Mouse (Mus musculus): ENCODE results near the gene Guca1b. TPM values are rescaled to one million over a fixed set of nuclear protein-coding genes. Genes with fewer than 3 reads are reported as not detected.

The Guca1b gene
- polyA plus RNA-seq, 2 experiments: 0.44 to 1.2 TPM

DNA sequence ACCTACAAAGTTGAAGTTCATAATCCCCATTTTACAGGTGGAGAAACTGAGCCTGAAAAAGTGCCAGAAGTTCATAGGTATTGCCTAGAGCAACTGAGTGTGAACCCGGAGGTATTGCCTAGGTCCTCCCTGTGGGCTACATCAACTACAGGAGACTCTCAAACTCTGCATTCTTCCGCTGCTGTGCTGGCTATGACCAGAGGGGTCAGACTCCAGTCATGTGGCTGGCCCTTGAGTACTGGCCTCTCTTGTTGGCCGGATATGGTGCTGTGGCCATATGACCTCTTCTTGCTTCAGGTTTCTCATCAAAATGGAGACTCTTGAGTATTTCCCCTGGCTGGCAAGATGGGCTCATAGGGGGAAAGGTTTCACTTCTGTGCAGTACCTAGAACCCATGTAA lies 57.1 kb downstream of the Guca1b start:
- no peak overlapping the region for H3K9ac ChIP-seq (ENCODE audit: low read depth, low read length, severe bottlenecking)
- WGBS: 87% methylated on average over 3 of the region's 3 CpGs
- TF ChIP-seq POLR2A (IDR thresholded peaks at IDR 0.05; ENCODE audit: borderline replicate concordance, extremely low read depth, insufficient read depth, insufficient read length): no peak
- H3K4me2 ChIP-seq (replicated peaks; ENCODE audit: low read depth, low read length, severe bottlenecking): no peak overlapping the region
- no peaks in the 10 kb centered on the region for H3K36me3 ChIP-seq (ENCODE audit: control insufficient read depth, insufficient read depth, low read length)
- no peaks in the 10 kb centered on the region for H3K4me1 ChIP-seq (ENCODE audit: control insufficient read depth, insufficient read depth, low read length)
- no peaks in the 10 kb centered on the region for H3K9me3 ChIP-seq (ENCODE audit: control insufficient read depth, low read length)
- H3K27ac ChIP-seq (replicated peaks; ENCODE audit: low read depth, low read length): no peak overlapping the region
- no peak overlapping the region for H3K4me3 ChIP-seq (replicated peaks; ENCODE audit: low read length)
- no peak for DNase-seq (ENCODE audit: low spot score)
- H3K27me3 ChIP-seq (ENCODE audit: control insufficient read depth, insufficient read depth, low read length): peaks cover 24% of the 10 kb centered on the region
- ATAC-seq (ENCODE audit: low FRiP score, low read depth): no peak

Other genes with a start within 250 kb of the Guca1b start
- 42.8 and 51.3 TPM in 2 replicates for gene Mrps10, start 16.5 kb upstream of the Guca1b start, polyA plus RNA-seq (2012; rRNA removed)
- 76.0 and 77.7 TPM in 2 replicates for gene Mrps10, start 16.5 kb upstream of the Guca1b start, polyA plus RNA-seq (2014; fragmentation: Nextera tagmentation; extraction: Ambion mirVana)
- 2.5 and 3.9 TPM in 2 replicates for gene Guca1a, start 15.2 kb downstream of the Guca1b start, polyA plus RNA-seq (2012; rRNA removed)
- gene Guca1a, start 15.2 kb downstream of the Guca1b start, polyA plus RNA-seq (2014; fragmentation: Nextera tagmentation; extraction: Ambion mirVana): 6.0 and 6.4 TPM in 2 replicates
- 3.0 and 3.4 TPM in 2 replicates for gene AI661453, start 51.2 kb downstream of the Guca1b start, polyA plus RNA-seq (2012; rRNA removed)
- gene AI661453, start 51.2 kb downstream of the Guca1b start, polyA plus RNA-seq (2014; fragmentation: Nextera tagmentation; extraction: Ambion mirVana): 2.6 and 2.7 TPM in 2 replicates
- 0.25 and 0.82 TPM in 2 replicates for gene 1700001C19Rik, start 52.0 kb downstream of the Guca1b start, polyA plus RNA-seq (2012; rRNA removed)
- 0.50 and 0.68 TPM in 2 replicates for gene 1700001C19Rik, start 52.0 kb downstream of the Guca1b start, polyA plus RNA-seq (2014; fragmentation: Nextera tagmentation; extraction: Ambion mirVana)
- gene Taf8, start 116.9 kb downstream of the Guca1b start, polyA plus RNA-seq (2012; rRNA removed): 46.4 and 52.2 TPM in 2 replicates
- gene Taf8, start 116.9 kb downstream of the Guca1b start, polyA plus RNA-seq (2014; fragmentation: Nextera tagmentation; extraction: Ambion mirVana): 26.3 and 29.2 TPM in 2 replicates
- 349 and 415 TPM in 2 replicates for gene Ccnd3, start 119.7 kb downstream of the Guca1b start, polyA plus RNA-seq (2012; rRNA removed)
- 513 and 520 TPM in 2 replicates for gene Ccnd3, start 119.7 kb downstream of the Guca1b start, polyA plus RNA-seq (2014; fragmentation: Nextera tagmentation; extraction: Ambion mirVana)
- gene Bysl, start 226.1 kb downstream of the Guca1b start, polyA plus RNA-seq (2012; rRNA removed): 19.5 and 20.4 TPM in 2 replicates
- 20.6 and 24.0 TPM in 2 replicates for gene Bysl, start 226.1 kb downstream of the Guca1b start, polyA plus RNA-seq (2014; fragmentation: Nextera tagmentation; extraction: Ambion mirVana)
- 59.5 and 64.7 TPM in 2 replicates for gene Med20, start 226.2 kb downstream of the Guca1b start, polyA plus RNA-seq (2012; rRNA removed)
- gene Med20, start 226.2 kb downstream of the Guca1b start, polyA plus RNA-seq (2014; fragmentation: Nextera tagmentation; extraction: Ambion mirVana): 50.6 and 55.0 TPM in 2 replicates
- 1.3 and 1.4 TPM in 2 replicates for gene Gm20517, start 226.2 kb downstream of the Guca1b start, polyA plus RNA-seq (2012; rRNA removed)
- gene Gm20517, start 226.2 kb downstream of the Guca1b start, polyA plus RNA-seq (2014; fragmentation: Nextera tagmentation; extraction: Ambion mirVana): 0.72 and 1.4 TPM in 2 replicates
- gene Usp49, start 245.3 kb downstream of the Guca1b start, polyA plus RNA-seq (2012; rRNA removed): 17.6 and 20.8 TPM in 2 replicates
- 5.0 and 5.2 TPM in 2 replicates for gene Usp49, start 245.3 kb downstream of the Guca1b start, polyA plus RNA-seq (2014; fragmentation: Nextera tagmentation; extraction: Ambion mirVana)

Data from limb, embryonic 14.5 days (tissue).